Mouse (Mus musculus) kidney, embryonic 16.5 days (tissue): Measurements from ENCODE around the gene Dyrk1b. TPM values are rescaled to one million over a fixed set of nuclear protein-coding genes. Genes with fewer than 3 reads are reported as not detected.

Experiments
- ATAC-seq: fragments of 200-750 bp; cut with Nextera tagmentation; 2 replicates; pipeline ENCODE4 v1.8.0; 2017; ENCODE audit warnings: moderate TSS enrichment; ENCODE audit not compliant: low FRiP score, low TSS enrichment
- H3K27ac ChIP-seq: fragments of 300-500 bp; sonication (generic); 2 replicates; pipeline ENCODE4 v1.5.1; 2014; ENCODE audit warnings: low read length
- H3K27me3 ChIP-seq: fragments of 300-500 bp; sonication (generic); 2 replicates; pipeline ENCODE4 v1.6.1; 2014; ENCODE audit warnings: low read length, control low read depth, mixed read lengths; ENCODE audit not compliant: insufficient read depth
- H3K36me3 ChIP-seq: fragments of 300-500 bp; sonication (generic); 2 replicates; pipeline ENCODE4 v1.6.1; 2014; ENCODE audit warnings: low read length, control low read depth, mixed read lengths; ENCODE audit not compliant: insufficient read depth
- H3K4me1 ChIP-seq: fragments of 300-500 bp; sonication (generic); 2 replicates; pipeline ENCODE4 v1.6.1; 2014; ENCODE audit warnings: low read length, control low read depth, mixed read lengths; ENCODE audit not compliant: insufficient read depth
- H3K4me2 ChIP-seq: fragments of 300-500 bp; sonication (generic); replicated peaks from 2 replicates; pipeline ENCODE4 v1.6.1; 2014; ENCODE audit warnings: low read depth, low read length
- H3K4me3 ChIP-seq: fragments of 300-500 bp; sonication (generic); 2 replicates; pipeline ENCODE4 v1.5.1; 2014; ENCODE audit warnings: mild to moderate bottlenecking, low read length
- H3K9ac ChIP-seq: fragments of 300-500 bp; sonication (generic); replicated peaks from 2 replicates; pipeline ENCODE4 v1.6.1; 2014; ENCODE audit warnings: low read length
- H3K9me3 ChIP-seq: fragments of 300-500 bp; sonication (generic); 2 replicates; pipeline ENCODE4 v1.6.1; 2016; ENCODE audit warnings: low read length, control low read depth
- WGBS: fragments of 180-500 bp; shearing (Covaris S2); extraction: QIAGEN DNeasy Blood & Tissue Kit; methylation state at CpG from one replicate; pipeline ENCODE4 v1.1.7; 2014; 5-methylcytosine and 5-hydroxymethylcytosine counted together
- polyA plus RNA-seq: library from polyadenylated mRNA; unstranded; fragments of >200 nt; fragmentation: Nextera tagmentation; extraction: Ambion mirVana; gene quantifications from 2 replicates; pipeline ENCODE4 v1.2.1, GENCODE M21; 2015

Dyrk1b gene
- polyA plus RNA-seq, 1 experiment from 2014 or later: 15.2 TPM

GRCm38 (mm10) chr7:28168320-28169115 lies 10.8 kb upstream of the Dyrk1b start:
- Histone ChIP-seq H3K4me2 (peak overlapping the region; percentile 94), H3K36me3 (no peaks in the 10 kb centered on the region), H3K4me1 (peaks cover 28% of the 10 kb centered on the region), H3K9ac (peak overlapping the region; percentile 85), H3K4me3 (peak overlapping the region; percentile 86), H3K27me3 (no peaks in the 10 kb centered on the region), H3K27ac (peak overlapping the region; percentile 89), H3K9me3 (peaks cover 3% of the 10 kb centered on the region; the same call in 1 of the 2 replicates)
- WGBS: 7% methylated on average over 9 of the region's 9 CpGs
- peak; percentile 1; the same call in 1 of the 2 replicates for ATAC-seq

- Histone ChIP-seq H3K27me3 (no peaks in the 10 kb centered on the region), H3K9ac (peak within 1 kb of the TSS; percentile 85), H3K4me3 (peak within 1 kb of the TSS; percentile 86), H3K9me3 (peaks cover 3% of the 10 kb centered on the region; the same call in 1 of the 2 replicates), H3K4me2 (peak within 1 kb of the TSS; percentile 94), H3K4me1 (peaks cover 28% of the 10 kb centered on the region), H3K36me3 (no peaks in the 10 kb centered on the region), H3K27ac (peak within 1 kb of the TSS; percentile 89)
- WGBS: under 1% methylated on average over 80 of the region's 80 CpGs
- peak; percentile 89 for ATAC-seq
Measured at GRCm38 (mm10) chr7:28169489-28170422, 9.5 kb upstream of the Dyrk1b start, which contains the start of gene Fbl. Fbl (plus strand) TSS chr7:28169710.

- Histone ChIP-seq H3K4me1 (peaks cover 17% of the 10 kb centered on the region), H3K27me3 (no peaks in the 10 kb centered on the region), H3K9me3 (no peaks in the 10 kb centered on the region), H3K9ac (no peak overlapping the region), H3K4me2 (no peak overlapping the region), H3K27ac (no peak overlapping the region), H3K4me3 (no peak overlapping the region), H3K36me3 (peaks cover 33% of the 10 kb centered on the region)
- WGBS: 89% methylated on average over 4 of the region's 4 CpGs
- ATAC-seq: no peak
Measured at GRCm38 (mm10) chr7:28175358-28175757, 3.9 kb upstream of the Dyrk1b start.

- peak overlapping the region; percentile 96 for H3K4me2 ChIP-seq
- H3K4me3 ChIP-seq: peak overlapping the region; percentile 94
- H3K27me3 ChIP-seq: no peaks in the 10 kb centered on the region
- under 1% methylated on average over 42 of the region's 56 CpGs for WGBS
- peaks cover 70% of the 10 kb centered on the region for H3K36me3 ChIP-seq
- peak overlapping the region; percentile 88 for H3K9ac ChIP-seq
- peak; percentile 95 for ATAC-seq
- no peaks in the 10 kb centered on the region for H3K9me3 ChIP-seq
- H3K4me1 ChIP-seq: peaks cover 11% of the 10 kb centered on the region
- peak overlapping the region; percentile 94 for H3K27ac ChIP-seq
Measured at GRCm38 (mm10) chr7:28179741-28180377, 590 bp downstream of the Dyrk1b start.

GRCm38 (mm10) chr7:28180890-28181289 lies 1.6 kb downstream of the Dyrk1b start:
- Histone ChIP-seq H3K4me2 (peak overlapping the region; percentile 96), H3K9me3 (no peaks in the 10 kb centered on the region), H3K27ac (no peak overlapping the region; the same call in 1 of the 2 replicates), H3K4me1 (peaks cover 11% of the 10 kb centered on the region), H3K9ac (peak overlapping the region; percentile 88), H3K4me3 (peak overlapping the region; percentile 94), H3K36me3 (peaks cover 72% of the 10 kb centered on the region), H3K27me3 (no peaks in the 10 kb centered on the region)
- 60% methylated on average over 5 of the region's 5 CpGs for WGBS
- no peak for ATAC-seq

GRCm38 (mm10) chr7:28181376-28181775 lies 2.1 kb downstream of the Dyrk1b start:
- Histone ChIP-seq H3K36me3 (peaks cover 72% of the 10 kb centered on the region), H3K4me3 (no peak overlapping the region), H3K27ac (no peak overlapping the region), H3K9ac (no peak overlapping the region), H3K9me3 (no peaks in the 10 kb centered on the region), H3K4me1 (peaks cover 11% of the 10 kb centered on the region), H3K4me2 (no peak overlapping the region), H3K27me3 (no peaks in the 10 kb centered on the region)
- 94% methylated on average over 12 of the region's 12 CpGs for WGBS
- ATAC-seq: no peak

GRCm38 (mm10) chr7:28182320-28182719 lies 3.1 kb downstream of the Dyrk1b start:
- H3K4me1 ChIP-seq: peaks cover 11% of the 10 kb centered on the region
- H3K9me3 ChIP-seq: no peaks in the 10 kb centered on the region
- no peak overlapping the region for H3K4me2 ChIP-seq
- no peaks in the 10 kb centered on the region for H3K27me3 ChIP-seq
- H3K36me3 ChIP-seq: peaks cover 75% of the 10 kb centered on the region
- no peak overlapping the region for H3K27ac ChIP-seq
- no peak overlapping the region for H3K4me3 ChIP-seq
- ATAC-seq: no peak
- H3K9ac ChIP-seq: no peak overlapping the region
- WGBS: 95% methylated on average over 22 of the region's 22 CpGs

- Histone ChIP-seq H3K27me3 (no peaks in the 10 kb centered on the region), H3K4me2 (no peak overlapping the region), H3K9me3 (no peaks in the 10 kb centered on the region), H3K36me3 (peaks cover 93% of the 10 kb centered on the region), H3K4me1 (peaks cover 4% of the 10 kb centered on the region), H3K9ac (no peak overlapping the region), H3K27ac (no peak overlapping the region), H3K4me3 (no peak overlapping the region)
- peak; percentile 57; the same call in 1 of the 2 replicates for ATAC-seq
- WGBS: 92% methylated on average over 14 of the region's 14 CpGs
Measured at GRCm38 (mm10) chr7:28185884-28186283, 6.6 kb downstream of the Dyrk1b start.

- WGBS: 79% methylated on average over 8 of the region's 8 CpGs
- Histone ChIP-seq H3K27ac (no peak overlapping the region), H3K4me2 (no peak overlapping the region), H3K36me3 (peaks cover 96% of the 10 kb centered on the region), H3K27me3 (no peaks in the 10 kb centered on the region), H3K9me3 (no peaks in the 10 kb centered on the region), H3K9ac (no peak overlapping the region), H3K4me1 (no peaks in the 10 kb centered on the region), H3K4me3 (no peak overlapping the region)
- no peak for ATAC-seq
Measured at GRCm38 (mm10) chr7:28186631-28187030, 7.4 kb downstream of the Dyrk1b start.
